Mouse (Mus musculus) heart, postnatal 0 days (tissue): ENCODE results near the gene Krt20. TPM values are rescaled to one million over a fixed set of nuclear protein-coding genes. Genes with fewer than 3 reads are reported as not detected.

Experiments used
- ATAC-seq: fragments of 200-750 bp; cut with Nextera tagmentation; 2 replicates; pipeline ENCODE4 v1.8.0; 2017; ENCODE audit warnings: low read depth, moderate number of reproducible peaks, moderate library complexity; ENCODE audit not compliant: insufficient read depth
- DNase-seq: peaks from one replicate; pipeline ENCODE4 v3.0.0-alpha.2; 2016; ENCODE audit warnings: low spot score
- H3K27ac ChIP-seq: fragments of 300-500 bp; sonication (generic); 2 replicates; pipeline ENCODE4 v1.5.1; 2014; ENCODE audit warnings: low read depth, mild to moderate bottlenecking
- H3K27me3 ChIP-seq: fragments of 300-500 bp; sonication (generic); 2 replicates; pipeline ENCODE4 v1.6.1; 2014; ENCODE audit warnings: low read length, mixed read lengths; ENCODE audit not compliant: control insufficient read depth, insufficient read depth
- H3K36me3 ChIP-seq: fragments of 300-500 bp; sonication (generic); replicated peaks from 2 replicates; pipeline ENCODE4 v1.6.1; 2014; ENCODE audit warnings: low read length, mixed read lengths; ENCODE audit not compliant: control insufficient read depth, insufficient read depth
- H3K4me1 ChIP-seq: fragments of 300-500 bp; sonication (generic); 2 replicates; pipeline ENCODE4 v1.6.1; 2014; ENCODE audit warnings: antibody characterized with exemption; ENCODE audit not compliant: control insufficient read depth, insufficient read depth
- H3K4me2 ChIP-seq: fragments of 300-500 bp; sonication (generic); 2 replicates; pipeline ENCODE4 v1.6.1; 2014; ENCODE audit warnings: low read depth, mild to moderate bottlenecking, low read length, moderate library complexity
- H3K4me3 ChIP-seq: fragments of 300-500 bp; sonication (generic); 2 replicates; pipeline ENCODE4 v1.5.1; 2014; ENCODE audit warnings: low read depth, low read length
- H3K9ac ChIP-seq: fragments of 300-500 bp; sonication (generic); replicated peaks from 2 replicates; pipeline ENCODE4 v1.6.1; 2014; ENCODE audit warnings: low read depth, low read length, mixed read lengths
- H3K9me3 ChIP-seq: fragments of 300-500 bp; sonication (generic); replicated peaks from 2 replicates; pipeline ENCODE4 v1.6.1; 2016; ENCODE audit warnings: low read length; ENCODE audit not compliant: control insufficient read depth
- CTCF ChIP-seq: IDR thresholded peaks from 2 replicates; pipeline ENCODE4 v1.5.1; 2016; ENCODE audit warnings: antibody characterized with exemption, control low read depth, low read depth
- EP300 ChIP-seq: IDR thresholded peaks from 2 replicates; pipeline ENCODE4 v1.6.1; 2016; ENCODE audit warnings: antibody characterized with exemption, low read depth
- WGBS: fragments of 180-500 bp; shearing (Covaris S2); extraction: QIAGEN DNeasy Blood & Tissue Kit; methylation state at CpG from one replicate; pipeline ENCODE4 v1.1.7; 2014; 5-methylcytosine and 5-hydroxymethylcytosine counted together
- polyA plus RNA-seq: library from polyadenylated mRNA; unstranded; fragments of >200 nt; fragmentation: Nextera tagmentation; extraction: Ambion mirVana; gene quantifications from 2 replicates; pipeline ENCODE4 v1.2.1, GENCODE M21; 2015
- total RNA-seq: library from RNA; depleted of rRNA; stranded (reverse); fragments of >200 nt; gene quantifications from 2 replicates; pipeline ENCODE4 v1.2.3, GENCODE M21; 2014; ENCODE audit warnings: low replicate concordance

Gene Krt20
- total and polyA plus RNA-seq, 2 experiments from 2014 or later, result 0.26 TPM; not detected in 1

GRCm38 (mm10) chr11:99454759-99455158, 16.8 kb upstream of the Krt20 start:
- Histone ChIP-seq H3K27ac (no peak overlapping the region), H3K4me2 (no peak overlapping the region), H3K9me3 (no peaks in the 10 kb centered on the region), H3K4me3 (no peak overlapping the region), H3K27me3 (no peaks in the 10 kb centered on the region), H3K36me3 (no peaks in the 10 kb centered on the region), H3K4me1 (no peaks in the 10 kb centered on the region), H3K9ac (no peak overlapping the region)
- no peak for DNase-seq
- WGBS, result 79% methylated on average over 10 of the region's 10 CpGs
- no peak for TF ChIP-seq EP300
- ATAC-seq, result no peak

- Histone ChIP-seq H3K4me2 (no peak overlapping the region), H3K27ac (no peak overlapping the region), H3K27me3 (no peaks in the 10 kb centered on the region), H3K4me3 (no peak overlapping the region), H3K4me1 (no peaks in the 10 kb centered on the region), H3K36me3 (no peaks in the 10 kb centered on the region), H3K9me3 (no peaks in the 10 kb centered on the region), H3K9ac (no peak overlapping the region)
- TF ChIP-seq CTCF (no peak), EP300 (no peak)
- ATAC-seq, result no peak
- 67% methylated on average over 4 of the region's 4 CpGs for WGBS
- DNase-seq, result no peak
These were observed 16.1 kb upstream of the Krt20 start for GRCm38 (mm10) chr11:99454044-99454443.

GRCm38 (mm10) chr11:99448769-99449168, 10.8 kb upstream of the Krt20 start:
- H3K36me3 ChIP-seq, result no peaks in the 10 kb centered on the region
- no peak overlapping the region for H3K9ac ChIP-seq
- no peaks in the 10 kb centered on the region for H3K9me3 ChIP-seq
- no peaks in the 10 kb centered on the region for H3K27me3 ChIP-seq
- H3K27ac ChIP-seq, result no peak overlapping the region
- no peak for ATAC-seq
- no peak overlapping the region for H3K4me2 ChIP-seq
- DNase-seq, result no peak
- TF ChIP-seq CTCF (no peak), EP300 (no peak)
- H3K4me3 ChIP-seq, result no peak overlapping the region
- H3K4me1 ChIP-seq, result no peaks in the 10 kb centered on the region
- 37% methylated on average over 2 of the region's 2 CpGs for WGBS

- 53% methylated on average over 8 of the region's 8 CpGs for WGBS
- Histone ChIP-seq H3K9me3 (no peaks in the 10 kb centered on the region), H3K36me3 (no peaks in the 10 kb centered on the region), H3K9ac (no peak overlapping the region), H3K4me1 (no peaks in the 10 kb centered on the region), H3K4me2 (no peak overlapping the region), H3K27ac (no peak overlapping the region), H3K4me3 (no peak overlapping the region), H3K27me3 (no peaks in the 10 kb centered on the region)
- DNase-seq, result no peak
- no peak for TF ChIP-seq EP300
- no peak for TF ChIP-seq CTCF
- ATAC-seq, result no peak
These were observed 3.3 kb upstream of the Krt20 start for GRCm38 (mm10) chr11:99441220-99441619.

- Histone ChIP-seq H3K36me3 (no peaks in the 10 kb centered on the region), H3K9me3 (no peaks in the 10 kb centered on the region), H3K4me3 (no peak overlapping the region), H3K4me2 (no peak overlapping the region), H3K27ac (no peak overlapping the region), H3K27me3 (no peaks in the 10 kb centered on the region), H3K9ac (no peak overlapping the region), H3K4me1 (no peaks in the 10 kb centered on the region)
- ATAC-seq, result no peak
- no peak for DNase-seq
- WGBS, result 69% methylated on average over 10 of the region's 10 CpGs
- TF ChIP-seq EP300 (no peak), CTCF (no peak)
These were observed 1.5 kb upstream of the Krt20 start for GRCm38 (mm10) chr11:99439465-99439864.

- Histone ChIP-seq H3K36me3 (no peaks in the 10 kb centered on the region), H3K27ac (no peak overlapping the region), H3K9ac (no peak overlapping the region), H3K27me3 (no peaks in the 10 kb centered on the region), H3K4me3 (no peak overlapping the region), H3K9me3 (no peaks in the 10 kb centered on the region), H3K4me2 (no peak overlapping the region), H3K4me1 (no peaks in the 10 kb centered on the region)
- no peak for DNase-seq
- 51% methylated on average over 4 of the region's 4 CpGs for WGBS
- ATAC-seq, result no peak
- TF ChIP-seq EP300, result no peak
- TF ChIP-seq CTCF, result no peak
These were observed 1.3 kb downstream of the Krt20 start for GRCm38 (mm10) chr11:99436625-99437024.
